Mouse (Mus musculus): ENCODE measurements around the gene Glyr1. TPM values are rescaled to one million over a fixed set of nuclear protein-coding genes. Genes with fewer than 3 reads are reported as not detected.

Gene Glyr1
- polyA plus RNA-seq, 1 experiment: 94.6 TPM

DNA sequence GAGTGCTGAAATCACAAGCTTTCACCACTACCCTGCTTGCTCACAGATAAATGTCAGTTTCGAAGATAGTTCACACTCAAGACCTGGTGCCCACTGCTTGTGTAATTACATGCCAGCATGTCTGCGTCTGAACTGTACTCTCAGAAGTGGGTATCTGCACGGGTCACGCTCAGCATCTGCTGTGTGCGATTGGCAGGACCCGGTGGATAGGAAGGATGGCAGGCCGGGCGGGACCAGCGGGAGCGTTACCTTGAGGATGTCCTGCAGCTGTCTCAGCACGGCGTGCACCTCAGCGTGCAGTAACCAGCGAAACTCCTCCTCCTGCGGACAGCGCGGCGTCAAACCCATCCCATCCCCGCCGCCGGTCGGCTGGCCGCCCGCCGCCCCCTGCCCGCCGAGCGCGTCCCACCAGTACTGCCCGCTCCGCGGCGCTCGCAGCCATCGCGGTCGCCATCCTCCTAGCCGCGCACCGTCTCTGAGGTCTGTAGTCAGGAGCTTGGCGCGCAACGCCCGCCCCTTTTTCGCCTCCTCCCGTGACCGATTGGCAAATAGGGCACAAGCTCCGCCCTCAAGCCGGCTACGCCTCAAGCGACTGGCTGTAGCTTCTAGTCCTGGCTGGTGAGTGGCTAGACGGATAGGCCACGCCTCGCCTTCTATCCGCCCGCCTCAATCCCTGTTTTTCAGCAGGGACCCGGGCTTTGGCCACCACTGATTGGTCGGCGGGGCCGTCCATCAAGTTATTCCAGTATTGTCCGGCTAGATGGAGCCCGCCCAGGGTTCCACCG is 36.4 kb downstream of the Glyr1 start, which contains the start of gene Rogdi:
Gene Rogdi, minus strand, starts transcription at position 500 of the 785 bp plus-strand sequence.
- Histone ChIP-seq H3K4me1 (ENCODE audit: control insufficient read depth, insufficient read depth, low read length) (peaks cover 27% of the 10 kb centered on the region), H3K4me3 (ENCODE audit: insufficient read depth, low read length) (peak within 1 kb of the TSS; percentile 69), H3K27ac (ENCODE audit: insufficient read depth, low read depth, low read length) (0 out of 2 replicates have a peak within 1 kb of the TSS, but pooled peaks have one; percentile 5)
- TF ChIP-seq CTCF (IDR thresholded peaks at IDR 0.05; ENCODE audit: low read depth, low read length) (no peak), POLR2A (IDR thresholded peaks at IDR 0.05; ENCODE audit: borderline replicate concordance, low read depth, low read length) (no peak)

DNA sequence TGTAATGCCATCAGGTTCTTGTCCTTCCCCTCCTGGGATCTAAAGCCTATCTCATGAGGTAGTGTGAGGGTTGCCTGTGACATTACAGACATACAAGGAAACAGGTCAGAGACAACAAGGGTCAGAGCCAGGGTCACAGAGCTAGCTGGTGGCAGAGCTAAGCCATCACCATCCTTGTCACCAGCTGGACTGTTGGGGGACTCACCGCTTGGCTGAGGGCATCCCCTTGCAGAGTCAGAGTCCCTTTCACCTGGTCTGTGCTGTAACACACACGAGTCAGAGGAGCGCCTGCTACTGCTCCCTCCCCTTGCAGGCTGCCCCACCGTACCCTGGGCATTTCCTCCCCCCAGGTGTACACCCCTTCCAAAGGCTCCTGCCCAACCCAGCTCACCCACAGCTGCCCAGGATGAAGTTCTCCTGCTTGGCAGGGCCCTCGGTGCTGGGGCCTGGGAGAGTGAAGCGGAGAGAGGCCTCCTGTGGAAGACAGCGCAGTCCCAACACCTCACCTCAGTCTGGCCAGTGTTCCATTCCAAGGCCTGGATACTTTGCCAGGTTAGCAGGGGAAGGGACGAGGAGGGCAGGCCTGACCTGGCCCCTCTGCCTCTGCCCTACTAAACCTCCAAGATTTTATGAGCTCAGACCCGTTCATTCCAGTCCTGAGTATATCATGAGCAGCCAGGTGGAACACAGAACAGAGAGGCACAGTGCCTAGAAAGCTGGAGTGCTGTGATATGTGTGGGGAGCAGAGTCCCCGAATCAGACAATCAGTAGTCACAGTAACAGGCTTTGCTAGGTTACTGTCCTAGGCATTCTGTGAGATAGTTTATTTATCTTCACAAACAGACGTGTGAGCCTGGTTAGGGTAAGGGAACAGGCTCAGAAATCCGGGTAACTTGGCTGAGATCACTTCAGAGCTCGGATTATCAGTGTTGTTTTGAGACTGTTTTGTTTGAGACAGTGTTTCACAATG is 37.3 kb downstream of the Glyr1 start:
- Histone ChIP-seq H3K4me1 (ENCODE audit: control insufficient read depth, insufficient read depth, low read length) (peaks cover 27% of the 10 kb centered on the region), H3K4me3 (ENCODE audit: insufficient read depth, low read length) (peak overlapping the region; percentile 69), H3K27ac (ENCODE audit: insufficient read depth, low read depth, low read length) (peak overlapping the region; percentile 60)
- TF ChIP-seq CTCF (IDR thresholded peaks at IDR 0.05; ENCODE audit: low read depth, low read length): no peak

GRCm38 (mm10) chr16:5011285-5011684 is 38.4 kb downstream of the Glyr1 start:
- Histone ChIP-seq H3K27ac (ENCODE audit: insufficient read depth, low read depth, low read length) (peak overlapping the region; percentile 83), H3K4me1 (ENCODE audit: control insufficient read depth, insufficient read depth, low read length) (peaks cover 28% of the 10 kb centered on the region), H3K4me3 (ENCODE audit: insufficient read depth, low read length) (peak overlapping the region; percentile 21; the same call in 1 of the 2 replicates)
- TF ChIP-seq POLR2A (IDR thresholded peaks at IDR 0.05; ENCODE audit: borderline replicate concordance, low read depth, low read length) (no peak), CTCF (IDR thresholded peaks at IDR 0.05; ENCODE audit: low read depth, low read length) (no peak)

GRCm38 (mm10) chr16:5010371-5010935 is 39.2 kb downstream of the Glyr1 start:
- TF ChIP-seq CTCF (IDR thresholded peaks at IDR 0.05; ENCODE audit: low read depth, low read length): no peak
- TF ChIP-seq POLR2A (IDR thresholded peaks at IDR 0.05; ENCODE audit: borderline replicate concordance, low read depth, low read length): no peak
- H3K27ac ChIP-seq (ENCODE audit: insufficient read depth, low read depth, low read length): no peak overlapping the region
- no peak overlapping the region for H3K4me3 ChIP-seq (ENCODE audit: insufficient read depth, low read length)
- peaks cover 33% of the 10 kb centered on the region for H3K4me1 ChIP-seq (ENCODE audit: control insufficient read depth, insufficient read depth, low read length)

DNA sequence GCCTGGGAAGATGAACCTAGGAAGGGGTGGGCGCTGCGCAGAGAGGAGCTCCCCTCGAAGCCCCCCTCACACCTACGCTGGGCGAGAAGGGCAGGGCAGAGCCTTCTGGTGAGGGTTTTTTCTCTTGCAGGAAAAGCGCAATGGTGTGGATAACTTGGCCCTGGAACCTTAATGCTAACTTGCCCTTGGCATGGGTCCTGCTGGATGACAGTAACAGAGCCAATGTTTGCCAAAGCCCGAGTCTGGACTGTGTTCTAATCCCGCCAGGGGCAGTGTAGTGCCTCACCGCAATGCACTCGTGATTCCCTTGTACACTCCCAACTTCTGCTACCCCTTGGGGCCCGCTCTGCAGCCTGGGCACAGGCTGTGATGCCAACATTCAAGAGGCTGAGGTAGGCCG is 41.6 kb downstream of the Glyr1 start:
- no peak overlapping the region for H3K27ac ChIP-seq (ENCODE audit: insufficient read depth, low read depth, low read length)
- H3K4me3 ChIP-seq (ENCODE audit: insufficient read depth, low read length): no peak overlapping the region
- TF ChIP-seq CTCF (IDR thresholded peaks at IDR 0.05; ENCODE audit: low read depth, low read length) (no peak), POLR2A (IDR thresholded peaks at IDR 0.05; ENCODE audit: borderline replicate concordance, low read depth, low read length) (no peak)

GRCm38 (mm10) chr16:5007492-5007891 is 42.2 kb downstream of the Glyr1 start:
- H3K4me3 ChIP-seq (ENCODE audit: insufficient read depth, low read length): no peak overlapping the region
- H3K4me1 ChIP-seq (ENCODE audit: control insufficient read depth, insufficient read depth, low read length): peaks cover 25% of the 10 kb centered on the region
- no peak overlapping the region for H3K27ac ChIP-seq (ENCODE audit: insufficient read depth, low read depth, low read length)
- no peak for TF ChIP-seq CTCF (IDR thresholded peaks at IDR 0.05; ENCODE audit: low read depth, low read length)
- TF ChIP-seq POLR2A (IDR thresholded peaks at IDR 0.05; ENCODE audit: borderline replicate concordance, low read depth, low read length): no peak

More for the DNA sequence above, 41.6 kb downstream of the Glyr1 start:
- H3K4me1 ChIP-seq (ENCODE audit: control insufficient read depth, insufficient read depth, low read length): peaks cover 26% of the 10 kb centered on the region

DNA sequence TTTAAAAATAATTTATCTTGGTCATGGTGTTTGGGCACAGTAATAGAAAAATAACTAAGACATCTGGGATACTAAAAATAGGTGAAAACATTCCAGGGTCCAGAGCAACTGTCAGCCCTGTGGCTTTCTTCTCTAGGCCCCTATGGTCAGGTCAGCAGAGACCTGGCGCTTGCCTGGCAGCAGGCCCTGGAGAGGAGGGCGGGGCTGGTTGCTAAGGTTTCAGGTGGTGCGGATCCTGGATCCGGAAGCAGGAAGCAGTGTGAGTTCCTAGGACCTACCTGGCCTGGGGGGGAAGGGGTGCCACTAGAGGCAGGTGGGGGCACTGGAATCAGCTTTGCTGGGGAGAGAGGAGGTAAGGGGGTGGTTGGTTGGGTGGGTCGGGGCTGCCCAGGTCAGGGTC is 42.6 kb downstream of the Glyr1 start, which contains the start of gene Smim22:
Gene Smim22, plus strand, starts transcription at position 222 of the 400 bp plus-strand sequence.
- Histone ChIP-seq H3K4me1 (ENCODE audit: control insufficient read depth, insufficient read depth, low read length) (peaks cover 21% of the 10 kb centered on the region), H3K27ac (ENCODE audit: insufficient read depth, low read depth, low read length) (no peak within 1 kb of the TSS), H3K4me3 (ENCODE audit: insufficient read depth, low read length) (no peak within 1 kb of the TSS)
- TF ChIP-seq CTCF (IDR thresholded peaks at IDR 0.05; ENCODE audit: low read depth, low read length): no peak

DNA sequence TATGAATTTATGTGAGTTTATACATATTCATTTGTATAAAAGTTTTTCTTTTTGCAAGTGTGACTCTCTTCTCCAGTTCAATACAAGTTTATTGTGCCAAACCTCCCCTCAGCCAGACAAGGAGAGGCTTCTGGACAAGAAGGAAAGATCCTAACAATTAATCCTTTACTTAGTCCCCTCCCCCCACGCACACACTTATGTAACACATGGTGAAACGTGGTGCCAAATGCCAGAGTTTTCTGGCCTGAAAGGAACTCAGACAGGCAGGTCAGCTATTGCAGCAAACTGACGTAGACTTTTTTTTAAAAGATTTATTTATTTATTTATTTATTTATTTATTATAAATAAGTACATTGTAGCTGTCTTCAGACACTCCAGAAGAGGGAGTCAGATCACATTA is 49.1 kb downstream of the Glyr1 start:
- Histone ChIP-seq H3K4me3 (ENCODE audit: insufficient read depth, low read length) (no peak overlapping the region), H3K4me1 (ENCODE audit: control insufficient read depth, insufficient read depth, low read length) (no peaks in the 10 kb centered on the region), H3K27ac (ENCODE audit: insufficient read depth, low read depth, low read length) (no peak overlapping the region)
- TF ChIP-seq POLR2A (IDR thresholded peaks at IDR 0.05; ENCODE audit: borderline replicate concordance, low read depth, low read length): no peak
- no peak for TF ChIP-seq CTCF (IDR thresholded peaks at IDR 0.05; ENCODE audit: low read depth, low read length)

DNA sequence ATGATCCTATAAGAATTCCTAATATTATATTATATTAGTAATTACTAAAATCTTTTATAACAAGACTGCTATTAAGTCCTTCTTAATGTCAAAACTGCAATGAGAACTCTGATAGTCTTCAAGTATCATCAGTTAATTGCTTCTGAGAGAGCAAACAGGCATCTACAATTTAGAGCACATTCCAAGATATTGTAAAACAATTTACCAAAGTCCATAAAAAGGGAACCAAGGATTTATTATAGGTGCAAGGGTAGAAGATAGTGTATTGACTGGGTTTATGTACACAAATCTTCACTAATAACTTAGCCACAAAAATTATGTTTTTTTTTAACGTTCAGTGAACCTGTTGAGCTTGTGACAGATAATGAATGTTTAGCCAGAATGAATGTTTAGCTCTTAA is 50.7 kb downstream of the Glyr1 start:
- Histone ChIP-seq H3K27ac (ENCODE audit: insufficient read depth, low read depth, low read length) (no peak overlapping the region), H3K4me3 (ENCODE audit: insufficient read depth, low read length) (no peak overlapping the region), H3K4me1 (ENCODE audit: control insufficient read depth, insufficient read depth, low read length) (no peaks in the 10 kb centered on the region)
- TF ChIP-seq CTCF (IDR thresholded peaks at IDR 0.05; ENCODE audit: low read depth, low read length) (no peak), POLR2A (IDR thresholded peaks at IDR 0.05; ENCODE audit: borderline replicate concordance, low read depth, low read length) (no peak)

All from bone marrow macrophage, adult 2 months (primary cell).